13 mouse cellular contexts compared by ENCODE assay signal in the genomic region with DNA sequence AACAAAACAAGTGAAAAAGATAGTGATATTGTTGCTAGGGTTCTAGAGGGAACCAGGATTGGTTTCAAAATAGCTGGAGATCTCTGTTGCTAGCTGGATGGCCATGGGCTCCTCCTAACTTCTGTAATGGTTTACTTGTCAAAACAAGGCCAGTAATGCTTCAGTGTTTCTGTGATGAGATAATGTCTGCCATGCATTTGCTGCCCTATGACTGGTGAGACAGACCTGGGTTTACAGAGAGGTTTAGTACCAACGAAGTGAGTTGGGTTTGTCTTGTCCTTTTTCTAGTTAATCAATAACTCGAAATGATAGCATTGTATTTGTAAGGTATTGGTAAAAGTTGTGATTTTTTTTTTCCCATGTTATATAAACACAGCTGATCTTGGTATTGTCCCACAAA. TPM values are rescaled to one million over a fixed set of nuclear protein-coding genes. Genes with fewer than 3 reads are reported as not detected.
DNase-seq lines count a peak whose midpoint lies in the region; ATAC-seq and TF ChIP-seq lines count a peak whose summit lies in the region.
"Had no signal": no experiment of that assay in that cellular context is flagged by ENCODE, and none has a peak within 500 bp of the region (broad histone marks: within the 10 kb centered on the region; RNA-seq: fewer than 3 reads in every experiment).

No protein-coding gene starts in this region.

- H3K4me3 ChIP-seq in embryonic facial prominence, embryonic 12.5 days: no peak overlapping the region
- no peak overlapping the region; the same call in 1 of the 2 replicates for H3K4me3 ChIP-seq in embryonic facial prominence, embryonic 10.5 days
- H3K4me3 ChIP-seq in intestine, embryonic 14.5 days (ENCODE audit: low read depth, low read length): peak overlapping the region; percentile 6; the same call in 1 of the 2 replicates
- no peak overlapping the region for H3K4me3 ChIP-seq in intestine, postnatal 0 days (ENCODE audit: low read depth, low read length)
- H3K4me3 ChIP-seq in CH12.LX (replicated peaks in 1 of 3; ENCODE audit: low read depth in 2 of 3, low read length in 2 of 3, poor library complexity in 1 of 3): no peak overlapping the region
- no peak overlapping the region for H3K4me3 ChIP-seq in limb, embryonic 13.5 days

- H3K4me2 ChIP-seq in embryonic facial prominence, embryonic 12.5 days (replicated peaks): 0 out of 2 replicates have a peak overlapping the region, but pooled peaks have one; percentile 16
- peak overlapping the region; percentile 30 for H3K4me2 ChIP-seq in intestine, embryonic 14.5 days (ENCODE audit: low read length)
- H3K4me2 ChIP-seq in intestine, postnatal 0 days (replicated peaks; ENCODE audit: low read depth): no peak overlapping the region
- peak overlapping the region; percentile 29 for H3K4me2 ChIP-seq in CH12.LX (ENCODE audit: insufficient read depth, low read depth, poor library complexity, severe bottlenecking)
- H3K4me2 ChIP-seq in limb, embryonic 13.5 days (replicated peaks): peak overlapping the region; percentile 43

- no peaks in the 10 kb centered on the region for H3K27me3 ChIP-seq in embryonic facial prominence, embryonic 12.5 days
- no peaks in the 10 kb centered on the region for H3K27me3 ChIP-seq in embryonic facial prominence, embryonic 10.5 days (replicated peaks; ENCODE audit: low read depth, poor library complexity, severe bottlenecking)
- no peaks in the 10 kb centered on the region for H3K27me3 ChIP-seq in intestine, embryonic 14.5 days (replicated peaks; ENCODE audit: control insufficient read depth, insufficient read depth, low read length)
- no peaks in the 10 kb centered on the region for H3K27me3 ChIP-seq in intestine, postnatal 0 days (replicated peaks; ENCODE audit: control insufficient read depth, insufficient read depth, low read length)
- H3K27me3 ChIP-seq in CH12.LX (replicated peaks): no peaks in the 10 kb centered on the region
- no peaks in the 10 kb centered on the region for H3K27me3 ChIP-seq in limb, embryonic 13.5 days

- no peak overlapping the region for H3K9ac ChIP-seq in embryonic facial prominence, embryonic 12.5 days
- H3K9ac ChIP-seq in intestine, embryonic 14.5 days (ENCODE audit: low read length): no peak overlapping the region
- no peak overlapping the region for H3K9ac ChIP-seq in intestine, postnatal 0 days (ENCODE audit: low read depth, low read length)
- H3K9ac ChIP-seq in CH12.LX (ENCODE audit: insufficient read depth, low read depth): peak overlapping the region; percentile 24; the same call in 1 of the 2 replicates
- no peak overlapping the region for H3K9ac ChIP-seq in limb, embryonic 13.5 days

- TF ChIP-seq EP300 in CH12.LX (IDR thresholded peaks at IDR 0.05; ENCODE audit: low read length): no peak

- no peak for TF ChIP-seq CTCF in intestine, postnatal 0 days (IDR thresholded peaks at IDR 0.05; ENCODE audit: low read depth)
- TF ChIP-seq CTCF in CH12.LX (conservative IDR thresholded peaks at IDR 0.05 in 1 of 2, IDR thresholded peaks at IDR 0.05 in 1 of 2; ENCODE audit: low read depth in 2 of 2, low read length in 2 of 2): no peak

- peaks cover 29% of the 10 kb centered on the region for H3K36me3 ChIP-seq in embryonic facial prominence, embryonic 12.5 days
- H3K36me3 ChIP-seq in embryonic facial prominence, embryonic 10.5 days (replicated peaks): peaks cover 63% of the 10 kb centered on the region
- peaks cover 40% of the 10 kb centered on the region for H3K36me3 ChIP-seq in intestine, embryonic 14.5 days (ENCODE audit: control insufficient read depth, insufficient read depth, low read length)
- H3K36me3 ChIP-seq in intestine, postnatal 0 days (ENCODE audit: control insufficient read depth, insufficient read depth): peaks cover 22% of the 10 kb centered on the region
- H3K36me3 ChIP-seq in CH12.LX (replicated peaks in 1 of 2; ENCODE audit: control insufficient read depth in 1 of 2, insufficient read depth in 1 of 2, low read length in 1 of 2): peaks cover 24 to 44% of the 10 kb centered on the region in 2 experiments
- peaks cover 30% of the 10 kb centered on the region for H3K36me3 ChIP-seq in limb, embryonic 13.5 days

- H3K9me3 ChIP-seq in embryonic facial prominence, embryonic 12.5 days: no peaks in the 10 kb centered on the region
- H3K9me3 ChIP-seq in embryonic facial prominence, embryonic 10.5 days: no peaks in the 10 kb centered on the region
- H3K9me3 ChIP-seq in intestine, embryonic 14.5 days (ENCODE audit: control insufficient read depth, low read length): no peaks in the 10 kb centered on the region
- H3K9me3 ChIP-seq in intestine, postnatal 0 days (ENCODE audit: control insufficient read depth): no peaks in the 10 kb centered on the region
- no peaks in the 10 kb centered on the region for H3K9me3 ChIP-seq in CH12.LX (replicated peaks; ENCODE audit: low read length)
- H3K9me3 ChIP-seq in limb, embryonic 13.5 days: no peaks in the 10 kb centered on the region

- H3K27ac ChIP-seq in embryonic facial prominence, embryonic 12.5 days: no peak overlapping the region
- H3K27ac ChIP-seq in embryonic facial prominence, embryonic 10.5 days (replicated peaks): no peak overlapping the region
- no peak overlapping the region for H3K27ac ChIP-seq in intestine, embryonic 14.5 days (ENCODE audit: low read depth)
- H3K27ac ChIP-seq in intestine, postnatal 0 days (ENCODE audit: low read depth, low read length): no peak overlapping the region
- H3K27ac ChIP-seq in CH12.LX (ENCODE audit: insufficient read depth, low read depth): no peak overlapping the region
- no peak overlapping the region for H3K27ac ChIP-seq in limb, embryonic 13.5 days

- dilution Hi-C loops in CH12.LX (cut with MboI; ENCODE audit: extremely low pct_ligation_motif_present, extremely low pct_unique_long_range_greater_than_20kb, low sequenced_read_pairs): no loop called here

- peaks cover 91% of the 10 kb centered on the region for H3K79me2 ChIP-seq in CH12.LX (replicated peaks; ENCODE audit: control insufficient read depth, extremely low read depth, insufficient read depth, poor library complexity, severe bottlenecking)

- TF ChIP-seq RAD21 in CH12.LX (IDR thresholded peaks at IDR 0.05; ENCODE audit: low read depth, low read length): no peak

- no peak for DNase-seq in embryonic facial prominence, embryonic 10.5 days (ENCODE audit: low spot score)
- DNase-seq in intestine, embryonic 14.5 days (ENCODE audit: low spot score): no peak
- no peak for DNase-seq in CH12.LX (ENCODE audit: extremely low read depth)
- DNase-seq in urinary bladder, adult 18-20 months (ENCODE audit: low spot score in 2 of 2): no peak
- DNase-seq in spleen, adult 18-20 months: no peak
- DNase-seq: adrenal gland, postnatal 25 days; cerebellum, adult 11 months; gastrocnemius, postnatal 14 days; layer of hippocampus, postnatal 36 days had no signal

- ATAC-seq in embryonic facial prominence, embryonic 12.5 days (ENCODE audit: insufficient number of reproducible peaks, insufficient read depth, low FRiP score, low TSS enrichment): no peak
- no peak for ATAC-seq in intestine, embryonic 14.5 days (replicated peaks; ENCODE audit: low FRiP score, low TSS enrichment, low read depth)
- ATAC-seq in intestine, postnatal 0 days: no peak
- no peak for ATAC-seq in limb, embryonic 13.5 days (ENCODE audit: low FRiP score, low read depth)
- ATAC-seq: inflammation-experienced regulatory T-cells, adult 6 months had no signal

- in situ Hi-C loops in CH12.LX (cut with MboI; ENCODE audit: low pct_ligation_motif_present, low pct_unique_long_range_greater_than_20kb, low sequenced_read_pairs): no loop called here

- TF ChIP-seq POLR2A in CH12.LX (IDR thresholded peaks at IDR 0.05; ENCODE audit: low read depth, low read length): no peak

- H3K4me1 ChIP-seq in embryonic facial prominence, embryonic 12.5 days: peaks cover 30% of the 10 kb centered on the region
- peaks cover 46% of the 10 kb centered on the region for H3K4me1 ChIP-seq in embryonic facial prominence, embryonic 10.5 days
- peaks cover 32% of the 10 kb centered on the region for H3K4me1 ChIP-seq in intestine, embryonic 14.5 days (replicated peaks; ENCODE audit: control insufficient read depth, insufficient read depth, low read length)
- H3K4me1 ChIP-seq in intestine, postnatal 0 days (replicated peaks; ENCODE audit: control insufficient read depth, insufficient read depth, low read length): peaks cover 3% of the 10 kb centered on the region; the same call in 1 of the 2 replicates
- H3K4me1 ChIP-seq in CH12.LX (ENCODE audit: control insufficient read depth in 1 of 2, insufficient read depth in 2 of 2): peaks cover 3 to 50% of the 10 kb centered on the region in 2 experiments; a peak in 3 of 4 replicates
- H3K4me1 ChIP-seq in limb, embryonic 13.5 days: peaks cover 41% of the 10 kb centered on the region

- WGBS in embryonic facial prominence, embryonic 12.5 days: 81% methylated on average over 2 of the region's 2 CpGs
- WGBS in embryonic facial prominence, embryonic 10.5 days: 85% methylated on average over 2 of the region's 2 CpGs
- WGBS in intestine, embryonic 14.5 days: 49% methylated on average over 2 of the region's 2 CpGs
- WGBS in intestine, postnatal 0 days: 43% methylated on average over 2 of the region's 2 CpGs
- WGBS in limb, embryonic 13.5 days: 73% methylated on average over 2 of the region's 2 CpGs

TF ChIP-seq in CH12.LX, 34 proteins besides CTCF, POLR2A, EP300 and RAD21:
- TF ChIP-seq ELF1 (IDR thresholded peaks at IDR 0.05; ENCODE audit: low read depth, low read length) (no peak), TCF12 (IDR thresholded peaks at IDR 0.05; ENCODE audit: low read depth, low read length) (no peak), JUN (IDR thresholded peaks at IDR 0.05; ENCODE audit: insufficient read depth, low read depth, low read length) (no peak), NRF1 (IDR thresholded peaks at IDR 0.05; ENCODE audit: low read depth, low read length) (no peak), KAT2A (IDR thresholded peaks at IDR 0.05; ENCODE audit: insufficient replicate concordance, low read length) (no peak), MYC (IDR thresholded peaks at IDR 0.05; ENCODE audit: low read depth, low read length) (no peak), CHD2 (IDR thresholded peaks at IDR 0.05; ENCODE audit: low read length) (no peak), IRF4 (IDR thresholded peaks at IDR 0.05; ENCODE audit: low read depth, low read length) (no peak), NELFE (IDR thresholded peaks at IDR 0.05; ENCODE audit: low read depth, low read length) (no peak), JUND (conservative IDR thresholded peaks at IDR 0.05; ENCODE audit: low read depth, low read length) (no peak)
TF ChIP-seq in CH12.LX: peak in this region for 0.

RNA-seq across cellular contexts. Expression of a gene that starts 4.6 kb away (rescaled TPM):
- polyA plus RNA-seq in embryonic facial prominence, embryonic 12.5 days (2016; fragmentation: Nextera tagmentation; extraction: Ambion mirVana): 116 and 118 TPM in 2 replicates
- polyA plus RNA-seq in embryonic facial prominence, embryonic 10.5 days (2016; fragmentation: Nextera tagmentation; extraction: Ambion mirVana): 120 and 129 TPM in 2 replicates
- 91.7 and 98.5 TPM in 2 replicates for polyA plus RNA-seq in intestine, embryonic 14.5 days (2014; fragmentation: Nextera tagmentation; extraction: Ambion mirVana)
- polyA plus RNA-seq in intestine, postnatal 0 days (2015; fragmentation: Nextera tagmentation; extraction: Ambion mirVana): 23.9 and 25.3 TPM in 2 replicates
- total RNA-seq in CH12.LX (2012; rRNA removed) (35.8 and 38.0 TPM in 2 replicates), CH12.LX (2014; rRNA removed) (17.1 and 17.3 TPM in 2 replicates)
- 36.1 and 41.0 TPM in 2 replicates for polyA plus RNA-seq in CH12.LX (2012; ENCODE audit: insufficient read length, low read depth)
- 105 and 116 TPM in 2 replicates for polyA plus RNA-seq in limb, embryonic 13.5 days (2015; fragmentation: Nextera tagmentation; extraction: Ambion mirVana)
